Mouse (Mus musculus): ENCODE data around the gene Dgke.
A peak's percentile ranks its signal among the peaks of the same experiment; 100 is the strongest.
"Not testable (repeated sequence)": the region's sequence is repeated elsewhere in the genome, so short reads cannot be mapped to it uniquely, and the experiment has no call there.

The Dgke gene

DNA sequence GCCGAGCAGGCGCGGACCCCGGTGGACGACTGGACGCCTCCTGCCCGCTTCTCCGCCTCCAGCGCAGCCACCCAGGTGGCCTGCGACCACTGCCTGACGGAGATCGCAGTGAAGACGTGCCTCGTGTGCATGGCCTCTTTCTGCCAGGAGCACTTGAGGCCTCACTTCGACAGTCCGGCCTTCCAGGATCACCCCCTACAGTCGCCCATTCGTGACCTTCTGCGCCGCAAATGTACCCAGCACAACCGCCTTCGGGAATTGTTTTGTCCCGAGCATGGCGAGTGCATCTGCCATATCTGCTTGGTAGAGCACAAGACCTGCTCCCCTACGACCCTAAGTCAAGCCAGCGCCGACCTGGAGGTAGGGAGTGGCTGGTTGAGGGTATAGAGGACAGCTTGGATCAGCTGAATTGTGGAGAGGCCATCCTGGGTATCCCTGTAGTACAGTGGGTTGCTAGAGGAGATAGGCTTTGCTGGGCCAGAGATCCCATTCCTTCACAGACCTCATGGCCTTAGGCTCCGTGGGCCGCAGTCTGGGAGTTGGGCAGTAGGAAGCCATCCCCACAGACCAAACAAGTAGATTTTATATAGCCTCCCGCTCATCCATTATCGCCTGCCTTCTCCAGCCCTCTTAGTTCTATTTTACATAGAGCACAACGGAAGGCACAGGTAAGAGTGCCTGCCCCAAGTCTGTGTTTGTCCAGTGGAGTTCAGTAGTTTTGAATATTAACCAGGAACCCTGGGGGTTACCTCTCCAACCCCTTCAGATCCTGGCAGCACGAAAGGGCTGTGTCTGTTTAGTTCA is 66.7 kb downstream of the Dgke start:
- no peak for DNase-seq

DNA sequence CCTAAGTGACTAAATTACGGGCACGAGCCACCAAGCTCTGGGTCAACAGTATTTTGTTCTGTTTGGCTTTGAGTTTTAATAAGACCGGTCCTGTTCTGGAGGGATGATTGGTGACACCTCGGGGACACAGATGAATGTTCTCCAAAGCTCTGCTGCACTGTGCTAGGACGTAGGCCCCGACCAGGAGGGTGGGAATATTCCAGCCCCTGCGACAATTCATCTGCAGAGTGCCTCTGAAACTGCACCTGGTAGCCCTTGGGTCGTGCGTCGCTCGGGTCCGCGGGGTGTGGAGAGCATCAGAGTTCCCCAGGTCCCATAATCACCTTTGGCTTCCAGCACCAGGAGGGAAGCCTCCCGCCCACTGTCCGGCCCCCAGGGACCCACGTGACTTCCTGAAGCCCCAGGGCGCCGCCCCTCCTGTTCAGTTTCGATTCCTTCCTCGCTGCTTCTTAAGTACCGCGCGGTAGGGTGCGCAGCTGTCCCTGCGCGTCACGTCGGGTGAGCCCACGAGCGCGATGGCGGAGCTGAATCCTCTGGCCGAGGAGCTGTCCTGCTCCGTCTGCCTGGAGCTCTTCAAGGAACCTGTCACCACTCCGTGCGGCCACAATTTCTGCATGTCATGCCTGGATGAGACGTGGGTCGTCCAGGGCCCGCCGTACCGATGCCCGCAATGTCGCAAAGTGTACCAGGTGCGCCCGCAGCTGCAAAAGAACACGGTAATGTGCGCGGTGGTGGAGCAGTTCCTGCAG is 67.5 kb downstream of the Dgke start, which contains the start of gene Trim25:
Gene Trim25 (plus strand): TSS at position 403 of the 749 bp plus-strand sequence.
- peak; percentile 100 for DNase-seq

DNA sequence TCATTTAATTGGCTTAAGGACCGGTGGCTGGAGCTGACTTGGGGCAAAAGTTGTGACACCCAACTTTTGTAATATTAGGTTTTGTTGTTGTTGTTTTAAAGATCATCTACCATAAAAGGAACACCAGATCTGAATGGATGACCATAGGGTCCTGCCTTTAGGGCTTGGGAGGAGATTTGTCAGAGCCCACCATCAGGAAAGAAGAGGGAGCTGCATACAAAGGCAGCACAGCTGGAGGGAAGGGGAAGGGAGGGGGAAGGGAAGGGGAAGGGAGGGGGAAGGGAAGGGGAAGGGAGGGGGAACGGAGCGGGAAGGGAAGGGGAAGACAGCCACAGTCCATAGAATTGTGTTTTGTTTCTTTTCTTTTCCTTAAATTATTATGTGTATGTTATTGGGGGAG is 68.2 kb downstream of the Dgke start:
- DNase-seq, result no peak

DNA sequence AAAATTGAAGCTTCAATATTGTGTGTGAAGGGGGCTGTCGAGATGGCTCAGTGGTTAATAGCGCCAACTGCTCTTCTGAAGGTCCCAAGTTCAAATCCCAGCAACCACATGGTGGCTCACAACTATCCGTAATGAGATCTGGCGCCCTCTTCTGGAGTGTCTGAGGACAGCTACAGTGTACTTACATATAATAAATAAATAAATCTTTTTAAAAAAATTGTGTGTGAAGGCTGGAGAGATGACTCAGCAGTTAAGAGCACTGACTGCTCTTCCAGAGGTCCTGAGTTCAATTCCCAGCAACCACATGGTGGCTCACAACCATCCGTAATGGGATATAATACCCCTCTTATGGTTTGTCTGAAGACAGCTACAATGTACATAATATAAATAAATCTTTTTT is 69.3 kb downstream of the Dgke start:
- DNase-seq, result not testable (repeated sequence)

DNA sequence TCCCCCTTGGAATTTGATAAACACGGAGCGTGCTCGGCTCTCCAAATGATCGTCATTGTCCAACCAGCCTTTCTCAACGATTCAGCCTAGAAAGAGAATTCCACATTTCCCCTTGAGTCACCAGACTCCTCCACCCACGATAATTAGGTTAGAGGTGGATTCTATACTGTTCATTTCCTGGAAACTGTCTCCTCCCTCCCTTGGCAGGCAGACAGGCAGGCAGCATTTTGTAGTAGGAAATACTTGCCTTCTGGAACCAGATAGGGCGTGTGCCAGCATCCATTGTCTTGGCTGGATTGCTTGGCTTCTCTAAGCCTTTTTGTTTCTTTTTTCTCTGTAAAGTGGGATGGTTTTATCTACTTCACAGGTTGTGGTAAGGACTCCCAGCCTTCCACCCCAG is 70.2 kb downstream of the Dgke start:
- DNase-seq, result peak; percentile 98

DNA sequence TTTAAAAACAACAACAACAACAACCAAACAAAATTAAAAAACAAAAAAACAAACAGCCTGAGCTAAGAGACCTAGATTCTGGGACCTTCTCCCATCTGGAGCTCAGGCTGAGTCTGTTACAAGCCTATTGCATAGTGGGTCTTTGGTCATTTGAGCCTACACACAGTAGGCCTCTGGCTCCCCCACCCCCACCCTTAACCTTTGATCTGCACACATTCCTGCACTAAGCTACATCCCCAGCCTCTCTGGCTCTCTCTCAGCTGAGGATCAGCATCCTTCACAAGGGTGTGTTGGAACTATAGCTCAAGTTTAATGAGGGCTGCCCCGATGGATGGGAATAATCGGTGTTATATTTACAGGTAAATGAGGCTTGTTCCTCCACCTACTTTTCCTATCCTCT is 71.0 kb downstream of the Dgke start:
- DNase-seq, result no peak

DNA sequence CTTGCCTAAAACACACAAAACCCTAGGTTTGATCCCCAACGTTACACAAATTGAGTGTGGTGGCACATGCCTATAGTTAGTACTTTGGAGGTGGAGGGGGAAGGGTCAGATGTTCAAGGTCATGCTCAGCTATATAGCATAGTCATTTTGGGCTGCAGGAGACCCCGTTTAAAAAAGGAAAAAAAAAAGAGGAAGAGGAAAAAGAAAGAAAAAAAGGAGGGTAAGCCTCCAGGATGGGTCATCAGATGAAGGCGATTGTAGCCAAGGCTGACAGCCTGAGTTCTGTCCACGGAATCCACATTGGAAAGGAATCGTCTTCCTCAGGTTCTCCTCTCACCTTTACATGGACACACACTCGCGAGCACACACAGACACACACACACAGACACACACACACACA is 72.2 kb downstream of the Dgke start:
- DNase-seq, result no peak

DNA sequence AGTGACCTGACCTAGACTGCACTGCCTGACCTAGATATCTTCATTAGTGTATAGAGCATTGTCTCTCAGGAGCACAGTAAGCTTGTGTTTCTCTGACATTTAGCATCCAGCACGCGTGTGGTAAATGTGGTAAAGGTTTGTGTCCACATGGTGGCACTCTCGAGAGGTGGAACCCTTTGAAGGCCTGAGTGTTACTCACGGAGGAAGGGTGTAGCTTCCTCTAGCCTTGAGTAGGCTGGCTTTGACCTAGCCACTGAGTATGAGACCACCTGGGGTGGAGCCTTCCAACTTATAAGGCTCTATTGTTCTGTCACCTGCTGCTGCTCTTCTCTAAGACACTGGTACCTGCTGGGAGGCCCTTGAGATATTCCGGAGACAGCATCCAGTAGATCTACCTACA is 73.0 kb downstream of the Dgke start:
- DNase-seq, result peak; percentile 97

DNA sequence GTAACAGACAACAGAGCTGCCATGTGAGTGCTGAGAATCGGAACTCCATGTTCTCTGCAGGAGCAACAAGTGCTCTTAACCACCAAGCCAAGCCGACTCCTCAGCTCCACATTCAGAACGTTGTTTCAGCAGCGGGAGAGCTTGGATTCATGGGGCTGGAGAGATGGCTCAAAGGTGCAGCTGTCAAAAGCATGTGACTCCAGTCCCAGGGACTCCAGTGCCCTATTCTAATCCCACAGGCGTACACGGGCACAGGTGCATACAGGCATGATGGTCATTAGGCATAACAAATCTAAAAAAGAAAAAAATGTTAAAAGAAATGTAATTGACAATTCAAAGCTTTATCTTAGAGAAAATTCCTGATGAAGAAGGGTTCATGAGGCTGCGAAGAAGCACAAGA is 73.5 kb downstream of the Dgke start:
- no peak for DNase-seq

DNA sequence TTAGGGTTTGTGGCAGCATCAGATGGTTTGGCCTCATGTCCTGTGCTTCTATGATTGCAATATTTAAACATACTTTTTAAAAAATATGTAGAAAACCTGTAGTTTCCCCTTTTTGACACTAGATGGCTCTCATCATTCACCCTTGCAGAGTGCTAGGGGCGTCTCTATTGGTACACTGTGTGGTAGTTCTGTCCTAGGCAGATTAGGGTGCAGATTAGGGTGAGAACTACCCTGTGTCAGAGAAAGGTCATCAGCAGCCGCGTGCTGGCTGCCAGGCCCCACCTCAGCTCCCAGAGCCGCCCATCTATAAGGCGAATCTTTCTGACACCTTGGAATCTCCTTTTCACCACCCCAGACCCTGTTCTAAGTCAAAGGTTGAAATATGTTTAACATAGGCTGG is 77.1 kb downstream of the Dgke start:
- no peak for DNase-seq

DNA sequence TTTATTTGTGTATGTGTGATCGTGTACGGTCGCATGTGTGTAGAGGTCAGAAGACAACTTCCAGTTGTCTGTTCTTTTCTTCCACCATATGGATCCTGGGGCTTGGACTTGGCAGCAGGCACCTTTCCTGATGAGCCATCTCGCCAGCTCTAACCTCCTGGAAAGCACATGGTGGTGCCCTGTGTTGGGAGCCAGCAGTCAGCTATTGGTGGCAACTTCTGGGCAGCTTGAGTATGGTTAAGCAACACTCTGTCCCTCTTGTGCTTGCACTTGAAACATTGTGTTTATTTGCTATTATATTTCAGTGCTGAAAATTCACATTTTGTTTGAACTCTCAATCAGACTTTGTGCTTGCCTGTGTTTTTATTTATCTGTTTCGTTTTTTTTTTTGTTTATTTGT is 77.7 kb downstream of the Dgke start:
- DNase-seq, result no peak

DNA sequence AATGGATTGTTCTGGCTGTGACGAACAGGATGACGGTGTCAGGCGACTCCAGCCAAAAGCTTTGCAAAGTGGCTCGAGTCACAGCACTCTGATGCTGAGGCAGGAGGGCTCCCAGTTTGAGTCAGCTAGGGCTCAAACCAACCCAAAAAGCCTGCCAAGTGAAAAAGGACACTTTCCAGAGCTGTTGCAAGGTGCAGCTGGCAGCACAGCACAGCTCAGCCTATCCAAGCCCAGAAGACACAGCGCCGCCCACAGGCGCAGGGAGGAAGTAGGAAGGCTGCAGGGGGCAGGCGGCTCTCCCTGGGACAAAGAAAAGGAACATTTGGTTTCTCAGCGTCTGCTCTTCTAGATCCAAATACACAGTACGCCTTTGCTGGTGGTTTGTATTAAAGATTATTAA is 80.0 kb downstream of the Dgke start:
- no peak for DNase-seq
